8 mouse cellular contexts compared by ENCODE assay signal in genomic region chrX:52987905-52988783, GRCm38 (mm10). TPM values are rescaled to one million over a fixed set of nuclear protein-coding genes. Genes with fewer than 3 reads are reported as not detected.
A peak's percentile ranks its signal among the peaks of the same experiment; 100 is the strongest.
DNase-seq lines count a peak whose midpoint lies in the region; ATAC-seq and TF ChIP-seq lines count a peak whose summit lies in the region.

Hprt (plus strand) TSS chrX:52988137.

- no peaks in the 10 kb centered on the region for H3K27me3 ChIP-seq in embryonic facial prominence, embryonic 13.5 days
- H3K27me3 ChIP-seq in kidney, adult 2 months (replicated peaks; ENCODE audit: control insufficient read depth, insufficient read depth, low read length): no peaks in the 10 kb centered on the region
- H3K27me3 ChIP-seq in limb, embryonic 13.5 days: no peaks in the 10 kb centered on the region
- no peaks in the 10 kb centered on the region for H3K27me3 ChIP-seq in midbrain, embryonic 15.5 days (replicated peaks)

- peak; percentile 81 for TF ChIP-seq POLR2A in kidney, adult 2 months (IDR thresholded peaks at IDR 0.05; ENCODE audit: low read depth, low read length)

- H3K4me2 ChIP-seq in embryonic facial prominence, embryonic 13.5 days: peak within 1 kb of the TSS; percentile 57
- H3K4me2 ChIP-seq in limb, embryonic 13.5 days (replicated peaks): peak within 1 kb of the TSS; percentile 59
- H3K4me2 ChIP-seq in midbrain, embryonic 15.5 days: peak within 1 kb of the TSS; percentile 48

- peak within 1 kb of the TSS; percentile 84 for H3K9ac ChIP-seq in embryonic facial prominence, embryonic 13.5 days
- peak within 1 kb of the TSS; percentile 79 for H3K9ac ChIP-seq in limb, embryonic 13.5 days
- H3K9ac ChIP-seq in midbrain, embryonic 15.5 days: peak within 1 kb of the TSS; percentile 86

- H3K9me3 ChIP-seq in embryonic facial prominence, embryonic 13.5 days: no peaks in the 10 kb centered on the region
- H3K9me3 ChIP-seq in limb, embryonic 13.5 days: no peaks in the 10 kb centered on the region
- no peaks in the 10 kb centered on the region for H3K9me3 ChIP-seq in midbrain, embryonic 15.5 days

- H3K27ac ChIP-seq in embryonic facial prominence, embryonic 13.5 days: peak within 1 kb of the TSS; percentile 88
- peak within 1 kb of the TSS; percentile 83 for H3K27ac ChIP-seq in kidney, adult 2 months (ENCODE audit: insufficient read depth, low read depth, low read length)
- H3K27ac ChIP-seq in limb, embryonic 13.5 days: peak within 1 kb of the TSS; percentile 86
- peak within 1 kb of the TSS; percentile 91 for H3K27ac ChIP-seq in midbrain, embryonic 15.5 days

- WGBS in embryonic facial prominence, embryonic 13.5 days: 24% methylated on average over 72 of the region's 72 CpGs
- under 1% methylated on average over 57 of the region's 72 CpGs for WGBS in kidney, adult 2 months
- WGBS in limb, embryonic 13.5 days: 18% methylated on average over 61 of the region's 72 CpGs
- 22% methylated on average over 70 of the region's 72 CpGs for WGBS in midbrain, embryonic 15.5 days

- peak; percentile 84 for DNase-seq in 3T3-L1 (ENCODE audit: low read depth, low spot score)
- DNase-seq in adrenal gland, postnatal 4 days (ENCODE audit: low spot score in 2 of 2): peak; percentile 60 to 72
- DNase-seq in heart, adult 18-20 months: peak; percentile 84 to 93
- DNase-seq in kidney, adult 2 months: peak; percentile 92
- DNase-seq in spleen, adult 18-20 months: peak; percentile 76 to 85

- TF ChIP-seq CTCF in kidney, adult 2 months (conservative IDR thresholded peaks at IDR 0.05; ENCODE audit: insufficient read depth, insufficient read length, low read depth, low read length): no peak

- peak within 1 kb of the TSS; percentile 64 for H3K4me3 ChIP-seq in embryonic facial prominence, embryonic 13.5 days
- peak within 1 kb of the TSS; percentile 57 for H3K4me3 ChIP-seq in kidney, adult 2 months (ENCODE audit: insufficient read depth, low read depth, low read length)
- peak within 1 kb of the TSS; percentile 66 for H3K4me3 ChIP-seq in limb, embryonic 13.5 days
- H3K4me3 ChIP-seq in midbrain, embryonic 15.5 days: peak within 1 kb of the TSS; percentile 70

- peak; percentile 91 for ATAC-seq in embryonic facial prominence, embryonic 13.5 days (ENCODE audit: insufficient number of reproducible peaks, insufficient read depth, low FRiP score, low TSS enrichment, low read depth)
- ATAC-seq in limb, embryonic 13.5 days (ENCODE audit: low FRiP score, low read depth): peak; percentile 97
- peak; percentile 98 for ATAC-seq in midbrain, embryonic 15.5 days (replicated peaks)

- no peaks in the 10 kb centered on the region for H3K36me3 ChIP-seq in embryonic facial prominence, embryonic 13.5 days
- H3K36me3 ChIP-seq in kidney, adult 2 months (ENCODE audit: control insufficient read depth, insufficient read depth, low read length): no peaks in the 10 kb centered on the region
- no peaks in the 10 kb centered on the region for H3K36me3 ChIP-seq in limb, embryonic 13.5 days
- H3K36me3 ChIP-seq in midbrain, embryonic 15.5 days (replicated peaks): no peaks in the 10 kb centered on the region

- H3K4me1 ChIP-seq in embryonic facial prominence, embryonic 13.5 days: peaks cover 7% of the 10 kb centered on the region
- no peaks in the 10 kb centered on the region for H3K4me1 ChIP-seq in kidney, adult 2 months (ENCODE audit: control insufficient read depth, insufficient read depth, low read length)
- H3K4me1 ChIP-seq in limb, embryonic 13.5 days: peaks cover 9% of the 10 kb centered on the region; the same call in 1 of the 2 replicates
- peaks cover 9% of the 10 kb centered on the region for H3K4me1 ChIP-seq in midbrain, embryonic 15.5 days

RNA-seq across cellular contexts. Expression of gene Hprt, which starts in this region (rescaled TPM):
- 10 to 100 TPM; 70.3 to 94.6 TPM for total RNA-seq in adrenal gland, postnatal 4 days (2021)
- 95.3 and 97.0 TPM in 2 replicates for polyA plus RNA-seq in embryonic facial prominence, embryonic 13.5 days (2015; fragmentation: Nextera tagmentation; extraction: Ambion mirVana)
- total RNA-seq in heart, adult 18-20 months (2021): 10 to 100 TPM; 50.8 to 69.5 TPM
- 15.9 and 28.9 TPM in 2 replicates for polyA plus RNA-seq in kidney, adult 2 months (2012; rRNA removed)
- polyA plus RNA-seq in limb, embryonic 13.5 days (2015; fragmentation: Nextera tagmentation; extraction: Ambion mirVana): 88.4 and 94.0 TPM in 2 replicates
- polyA plus RNA-seq in midbrain, embryonic 15.5 days (2015; fragmentation: Nextera tagmentation; extraction: Ambion mirVana): 80.2 and 83.4 TPM in 2 replicates

Comparison
In these comparisons a context has a peak if more than half of its experiments do, and no peak if none do; other contexts are left out.
1. Peak in every context shown above with its lines: DNase-seq, ATAC-seq, H3K4me3 ChIP-seq and H3K27ac ChIP-seq.